Mouse (Mus musculus): ENCODE measurements around the gene Fmn2. TPM values are rescaled to one million over a fixed set of nuclear protein-coding genes. Genes with fewer than 3 reads are reported as not detected.
A peak's percentile ranks its signal among the peaks of the same experiment; 100 is the strongest.

The Fmn2 gene
- polyA plus RNA-seq, 1 experiment from 2014 or later: 0.25 TPM

- no peak for DNase-seq (ENCODE audit: low spot score)
These were observed 53.8 kb downstream of the Fmn2 start for GRCm38 (mm10) chr1:174555412-174555811.

GRCm38 (mm10) chr1:174557211-174557610 lies 55.6 kb downstream of the Fmn2 start:
- no peak for DNase-seq (ENCODE audit: low spot score)

- no peak for DNase-seq (ENCODE audit: low spot score)
These were observed 56.2 kb downstream of the Fmn2 start for GRCm38 (mm10) chr1:174557841-174558240.

GRCm38 (mm10) chr1:174558488-174558887 lies 56.9 kb downstream of the Fmn2 start:
- no peak for DNase-seq (ENCODE audit: low spot score)

GRCm38 (mm10) chr1:174564561-174564960 lies 62.9 kb downstream of the Fmn2 start:
- DNase-seq (ENCODE audit: low spot score): no peak

- DNase-seq (ENCODE audit: low spot score): no peak
These were observed 67.0 kb downstream of the Fmn2 start for GRCm38 (mm10) chr1:174568609-174569008.

- no peak for DNase-seq (ENCODE audit: low spot score)
These were observed 90.9 kb downstream of the Fmn2 start for GRCm38 (mm10) chr1:174592420-174592980.

- DNase-seq (ENCODE audit: low spot score): peak; percentile 46
These were observed 93.4 kb downstream of the Fmn2 start for GRCm38 (mm10) chr1:174594989-174595388.

GRCm38 (mm10) chr1:174597495-174597894 lies 95.9 kb downstream of the Fmn2 start:
- DNase-seq (ENCODE audit: low spot score): no peak

- DNase-seq (ENCODE audit: low spot score): no peak
These were observed 96.6 kb downstream of the Fmn2 start for GRCm38 (mm10) chr1:174598226-174598625.

GRCm38 (mm10) chr1:174600041-174600440 lies 98.4 kb downstream of the Fmn2 start:
- DNase-seq (ENCODE audit: low spot score): no peak

GRCm38 (mm10) chr1:174600620-174601019 lies 99.0 kb downstream of the Fmn2 start:
- no peak for DNase-seq (ENCODE audit: low spot score)

- no peak for DNase-seq (ENCODE audit: low spot score)
These were observed 115.7 kb downstream of the Fmn2 start for GRCm38 (mm10) chr1:174617368-174617767.

GRCm38 (mm10) chr1:174621512-174621911 lies 119.9 kb downstream of the Fmn2 start:
- no peak for DNase-seq (ENCODE audit: low spot score)

GRCm38 (mm10) chr1:174623054-174623453 lies 121.4 kb downstream of the Fmn2 start:
- DNase-seq (ENCODE audit: low spot score): no peak

GRCm38 (mm10) chr1:174630074-174630473 lies 128.4 kb downstream of the Fmn2 start:
- no peak for DNase-seq (ENCODE audit: low spot score)

GRCm38 (mm10) chr1:174636291-174636690 lies 134.7 kb downstream of the Fmn2 start:
- no peak for DNase-seq (ENCODE audit: low spot score)

- DNase-seq (ENCODE audit: low spot score): no peak
These were observed 136.0 kb downstream of the Fmn2 start for GRCm38 (mm10) chr1:174637564-174638085.

GRCm38 (mm10) chr1:174640901-174641300 lies 139.3 kb downstream of the Fmn2 start:
- no peak for DNase-seq (ENCODE audit: low spot score)

GRCm38 (mm10) chr1:174643431-174644010 lies 141.9 kb downstream of the Fmn2 start:
- no peak for DNase-seq (ENCODE audit: low spot score)

- DNase-seq (ENCODE audit: low spot score): no peak
These were observed 147.8 kb downstream of the Fmn2 start for GRCm38 (mm10) chr1:174649421-174649826.

- no peak for DNase-seq (ENCODE audit: low spot score)
These were observed 152.9 kb downstream of the Fmn2 start for GRCm38 (mm10) chr1:174654565-174654964.

GRCm38 (mm10) chr1:174655354-174655753 lies 153.7 kb downstream of the Fmn2 start:
- no peak for DNase-seq (ENCODE audit: low spot score)
